Mouse (Mus musculus): ENCODE measurements around the gene Chrna3. TPM values are rescaled to one million over a fixed set of nuclear protein-coding genes. Genes with fewer than 3 reads are reported as not detected.
A peak's percentile ranks its signal among the peaks of the same experiment; 100 is the strongest.

Gene Chrna3
- polyA plus RNA-seq, 1 experiment, result 0.05 TPM

GRCm38 (mm10) chr9:55025534-55026274 lies 658 bp downstream of the Chrna3 start:
- peaks cover 2% of the 10 kb centered on the region for H3K27me3 ChIP-seq (ENCODE audit: control insufficient read depth, insufficient read depth, low read length)
- H3K4me1 ChIP-seq (ENCODE audit: control insufficient read depth, insufficient read depth, low read length), result peaks cover 13% of the 10 kb centered on the region
- H3K36me3 ChIP-seq (ENCODE audit: control insufficient read depth, insufficient read depth, low read length), result no peaks in the 10 kb centered on the region
- peak overlapping the region; percentile 58 for H3K4me3 ChIP-seq (ENCODE audit: control insufficient read depth, low read depth, low read length)
- H3K27ac ChIP-seq (ENCODE audit: control insufficient read depth, insufficient read depth, low read depth, low read length), result no peak overlapping the region
- TF ChIP-seq CTCF (IDR thresholded peaks at IDR 0.05; ENCODE audit: control insufficient read depth, insufficient read depth, insufficient replicate concordance, low read depth, low read length), result no peak
- TF ChIP-seq POLR2A (IDR thresholded peaks at IDR 0.05; ENCODE audit: control insufficient read depth, low read depth, low read length), result no peak

DNA sequence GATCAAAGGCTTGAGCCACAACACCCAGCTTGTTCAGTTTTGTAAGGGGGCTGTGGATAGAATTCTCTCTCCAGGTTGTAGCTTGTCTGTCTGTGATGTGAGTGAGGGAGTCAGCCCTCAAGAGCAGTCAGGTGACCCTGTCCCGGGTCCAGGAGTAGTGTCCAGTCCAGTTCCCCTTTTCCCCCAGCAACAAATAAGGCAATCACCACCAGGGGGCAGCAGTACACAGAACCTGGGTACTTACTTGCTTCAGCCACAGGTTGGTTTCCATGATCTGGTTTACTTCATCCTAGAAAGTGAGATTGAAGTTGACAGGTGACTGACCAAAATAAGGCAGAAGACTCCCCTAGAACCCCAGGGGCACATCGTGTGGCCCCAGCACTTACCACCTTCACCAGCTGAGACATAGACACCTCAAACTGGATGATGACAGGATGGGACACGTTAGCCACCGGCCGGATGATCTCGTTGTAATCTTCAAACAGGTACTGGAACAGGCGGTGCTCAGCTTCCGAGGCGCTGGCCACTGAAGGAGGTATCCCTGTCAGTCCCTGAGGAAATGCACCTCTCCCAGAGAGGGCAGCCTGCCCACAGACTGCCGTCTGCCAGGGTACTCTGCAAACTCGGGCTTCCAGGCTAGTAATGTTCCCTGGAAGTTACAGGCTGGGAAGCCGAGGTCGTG lies 2.3 kb downstream of the Chrna3 start:
- Histone ChIP-seq H3K27ac (ENCODE audit: control insufficient read depth, insufficient read depth, low read depth, low read length) (no peak overlapping the region), H3K4me1 (ENCODE audit: control insufficient read depth, insufficient read depth, low read length) (peaks cover 9% of the 10 kb centered on the region), H3K36me3 (ENCODE audit: control insufficient read depth, insufficient read depth, low read length) (no peaks in the 10 kb centered on the region), H3K27me3 (ENCODE audit: control insufficient read depth, insufficient read depth, low read length) (peaks cover 2% of the 10 kb centered on the region), H3K4me3 (ENCODE audit: control insufficient read depth, low read depth, low read length) (no peak overlapping the region)
- TF ChIP-seq CTCF (IDR thresholded peaks at IDR 0.05; ENCODE audit: control insufficient read depth, insufficient read depth, insufficient replicate concordance, low read depth, low read length) (peak; percentile 61; the same call in 1 of the 2 replicates), POLR2A (IDR thresholded peaks at IDR 0.05; ENCODE audit: control insufficient read depth, low read depth, low read length) (no peak)

DNA sequence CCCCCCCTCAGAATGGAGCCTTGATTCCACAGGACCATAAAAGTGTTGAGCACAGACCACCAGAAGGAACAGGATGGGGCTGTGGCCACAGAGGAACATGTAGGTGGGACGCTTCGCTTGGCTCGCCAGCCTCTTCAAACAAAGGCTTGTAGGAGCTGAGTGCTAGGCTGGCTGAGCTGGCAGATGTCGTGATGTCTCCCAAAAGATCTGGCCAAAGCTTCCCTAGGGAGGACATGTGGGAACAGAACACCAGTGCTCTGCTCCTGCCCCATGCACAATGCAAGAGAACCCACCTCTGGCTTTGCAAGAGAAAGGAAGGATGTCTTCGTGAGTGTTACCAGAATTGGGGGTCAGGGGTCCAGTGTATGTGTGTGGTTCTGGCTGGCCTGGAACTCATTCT lies 3.0 kb downstream of the Chrna3 start:
- Histone ChIP-seq H3K27me3 (ENCODE audit: control insufficient read depth, insufficient read depth, low read length) (peaks cover 2% of the 10 kb centered on the region), H3K4me3 (ENCODE audit: control insufficient read depth, low read depth, low read length) (no peak overlapping the region), H3K27ac (ENCODE audit: control insufficient read depth, insufficient read depth, low read depth, low read length) (no peak overlapping the region), H3K36me3 (ENCODE audit: control insufficient read depth, insufficient read depth, low read length) (no peaks in the 10 kb centered on the region), H3K4me1 (ENCODE audit: control insufficient read depth, insufficient read depth, low read length) (peaks cover 9% of the 10 kb centered on the region)
- no peak for TF ChIP-seq CTCF (IDR thresholded peaks at IDR 0.05; ENCODE audit: control insufficient read depth, insufficient read depth, insufficient replicate concordance, low read depth, low read length)
- no peak for TF ChIP-seq POLR2A (IDR thresholded peaks at IDR 0.05; ENCODE audit: control insufficient read depth, low read depth, low read length)

GRCm38 (mm10) chr9:55016926-55017325 lies 9.4 kb downstream of the Chrna3 start:
- no peak overlapping the region for H3K27ac ChIP-seq (ENCODE audit: control insufficient read depth, insufficient read depth, low read depth, low read length)
- no peaks in the 10 kb centered on the region for H3K27me3 ChIP-seq (ENCODE audit: control insufficient read depth, insufficient read depth, low read length)
- H3K4me3 ChIP-seq (ENCODE audit: control insufficient read depth, low read depth, low read length), result no peak overlapping the region
- TF ChIP-seq CTCF (IDR thresholded peaks at IDR 0.05; ENCODE audit: control insufficient read depth, insufficient read depth, insufficient replicate concordance, low read depth, low read length) (no peak), POLR2A (IDR thresholded peaks at IDR 0.05; ENCODE audit: control insufficient read depth, low read depth, low read length) (no peak)
- H3K36me3 ChIP-seq (ENCODE audit: control insufficient read depth, insufficient read depth, low read length), result no peaks in the 10 kb centered on the region
- H3K4me1 ChIP-seq (ENCODE audit: control insufficient read depth, insufficient read depth, low read length), result peaks cover 6% of the 10 kb centered on the region

DNA sequence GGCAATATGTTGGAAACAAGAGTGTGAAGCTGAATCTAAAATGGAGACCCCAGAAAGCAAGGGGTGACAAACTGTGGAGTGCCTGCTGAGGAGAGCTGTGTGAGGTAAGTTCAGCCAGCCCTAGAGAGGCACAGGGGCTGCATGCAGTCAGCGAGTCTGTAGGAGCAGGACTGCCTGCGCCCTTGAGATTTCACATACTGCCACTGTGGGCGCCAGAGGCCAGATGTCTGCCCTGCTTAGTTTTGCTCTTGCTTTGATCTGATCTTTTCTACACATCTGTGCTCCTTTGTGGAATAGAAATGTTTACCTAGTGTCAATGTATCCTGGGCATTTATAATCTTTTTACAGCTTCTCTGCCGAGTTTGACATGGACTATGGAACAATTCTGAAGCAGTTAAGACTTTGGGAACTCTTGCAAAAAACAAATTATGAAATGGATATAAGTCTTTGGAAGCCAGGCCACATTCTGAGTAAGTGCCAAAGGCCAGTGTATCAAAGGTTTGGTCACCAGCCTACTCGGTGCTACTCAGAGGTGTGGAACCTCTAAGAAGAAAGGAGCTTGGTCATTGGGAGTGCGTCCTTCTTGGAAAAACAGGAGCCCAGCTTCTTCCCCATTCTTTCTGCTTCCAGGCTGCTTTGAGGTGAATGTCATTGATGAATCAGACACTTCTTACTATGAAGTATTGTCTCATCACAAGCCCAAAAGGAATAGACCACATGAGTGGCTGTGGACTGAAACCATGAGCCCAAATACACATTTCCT lies 15.6 kb downstream of the Chrna3 start:
- no peaks in the 10 kb centered on the region for H3K36me3 ChIP-seq (ENCODE audit: control insufficient read depth, insufficient read depth, low read length)
- TF ChIP-seq CTCF (IDR thresholded peaks at IDR 0.05; ENCODE audit: control insufficient read depth, insufficient read depth, insufficient replicate concordance, low read depth, low read length), result no peak
- no peak for TF ChIP-seq POLR2A (IDR thresholded peaks at IDR 0.05; ENCODE audit: control insufficient read depth, low read depth, low read length)
- H3K27ac ChIP-seq (ENCODE audit: control insufficient read depth, insufficient read depth, low read depth, low read length), result no peak overlapping the region
- no peak overlapping the region for H3K4me3 ChIP-seq (ENCODE audit: control insufficient read depth, low read depth, low read length)
- no peaks in the 10 kb centered on the region for H3K27me3 ChIP-seq (ENCODE audit: control insufficient read depth, insufficient read depth, low read length)
- H3K4me1 ChIP-seq (ENCODE audit: control insufficient read depth, insufficient read depth, low read length), result peaks cover 5% of the 10 kb centered on the region

- Histone ChIP-seq H3K4me3 (ENCODE audit: control insufficient read depth, low read depth, low read length) (no peak overlapping the region), H3K4me1 (ENCODE audit: control insufficient read depth, insufficient read depth, low read length) (no peaks in the 10 kb centered on the region), H3K27me3 (ENCODE audit: control insufficient read depth, insufficient read depth, low read length) (no peaks in the 10 kb centered on the region), H3K27ac (ENCODE audit: control insufficient read depth, insufficient read depth, low read depth, low read length) (no peak overlapping the region), H3K36me3 (ENCODE audit: control insufficient read depth, insufficient read depth, low read length) (no peaks in the 10 kb centered on the region)
- TF ChIP-seq POLR2A (IDR thresholded peaks at IDR 0.05; ENCODE audit: control insufficient read depth, low read depth, low read length) (no peak), CTCF (IDR thresholded peaks at IDR 0.05; ENCODE audit: control insufficient read depth, insufficient read depth, insufficient replicate concordance, low read depth, low read length) (no peak)
These were observed 16.7 kb downstream of the Chrna3 start for GRCm38 (mm10) chr9:55009692-55010091.

DNA sequence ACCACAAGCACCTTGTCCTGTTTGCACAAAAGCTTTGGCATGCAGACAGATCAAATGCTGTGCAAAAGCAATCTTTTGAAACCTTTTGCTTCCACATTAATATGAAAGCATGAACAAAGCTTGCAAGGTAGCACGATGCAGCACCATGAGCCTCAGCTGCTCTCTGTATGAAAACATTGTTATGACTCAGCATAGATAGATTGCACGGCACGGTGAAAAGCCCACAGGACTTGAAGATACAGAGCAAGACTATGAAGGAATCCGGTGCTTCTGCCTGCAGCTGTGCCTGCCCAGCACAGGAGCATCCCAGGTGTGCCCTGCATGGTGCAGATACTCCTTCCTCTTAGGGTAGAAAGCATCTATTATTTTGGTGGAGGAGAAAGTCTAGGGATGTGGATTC lies 22.8 kb downstream of the Chrna3 start:
- TF ChIP-seq CTCF (IDR thresholded peaks at IDR 0.05; ENCODE audit: control insufficient read depth, insufficient read depth, insufficient replicate concordance, low read depth, low read length) (no peak), POLR2A (IDR thresholded peaks at IDR 0.05; ENCODE audit: control insufficient read depth, low read depth, low read length) (no peak)
- no peaks in the 10 kb centered on the region for H3K27me3 ChIP-seq (ENCODE audit: control insufficient read depth, insufficient read depth, low read length)

More for the DNA sequence above, 22.8 kb downstream of the Chrna3 start:
- no peak overlapping the region for H3K27ac ChIP-seq (ENCODE audit: control insufficient read depth, insufficient read depth, low read depth, low read length)
- H3K4me3 ChIP-seq (ENCODE audit: control insufficient read depth, low read depth, low read length), result no peak overlapping the region
- no peaks in the 10 kb centered on the region for H3K36me3 ChIP-seq (ENCODE audit: control insufficient read depth, insufficient read depth, low read length)
- H3K4me1 ChIP-seq (ENCODE audit: control insufficient read depth, insufficient read depth, low read length), result no peaks in the 10 kb centered on the region

All from testis, adult 2 months (tissue).